Mouse (Mus musculus) cerebellum, adult 2 months (tissue): ENCODE data around the gene Slc35e3. TPM values are rescaled to one million over a fixed set of nuclear protein-coding genes. Genes with fewer than 3 reads are reported as not detected.
"Not testable (repeated sequence)": the region's sequence is repeated elsewhere in the genome, so short reads cannot be mapped to it uniquely, and the experiment has no call there.

Source experiments
- DNase-seq, 2 experiments: peaks; one replicate each; pipeline ENCODE4 v3.0.0; 2021
- H3K27ac ChIP-seq: fragments of 200-500 bp; 2 replicates; pipeline ENCODE4 v1.5.1; 2012; ENCODE audit warnings: low read length, control low read depth, inconsistent platforms; ENCODE audit not compliant: insufficient read depth
- H3K27me3 ChIP-seq: fragments of 200-500 bp; 2 replicates; pipeline ENCODE4 v1.6.1; 2012; ENCODE audit warnings: inconsistent platforms, mild to moderate bottlenecking, low read length, moderate library complexity; ENCODE audit not compliant: control insufficient read depth, insufficient read depth
- H3K4me1 ChIP-seq: fragments of 200-500 bp; 2 replicates; pipeline ENCODE4 v1.6.1; 2011; ENCODE audit warnings: low read length; ENCODE audit not compliant: control insufficient read depth, insufficient read depth
- H3K4me3 ChIP-seq: fragments of 200-500 bp; replicated peaks from 2 replicates; pipeline ENCODE3; 2011; ENCODE audit warnings: mild to moderate bottlenecking, low read depth, low read length, control low read depth; ENCODE audit not compliant: insufficient read depth
- CTCF ChIP-seq: fragments of 200-500 bp; IDR thresholded peaks from 2 replicates; pipeline ENCODE4 v1.5.1; 2011; ENCODE audit warnings: low read depth, mild to moderate bottlenecking, control low read depth, low read length, moderate library complexity, borderline replicate concordance; ENCODE audit not compliant: insufficient read depth
- POLR2A ChIP-seq: fragments of 200-500 bp; IDR thresholded peaks from 2 replicates; pipeline ENCODE4 v1.6.1; 2011; ENCODE audit warnings: low read length, control low read depth, borderline replicate concordance; ENCODE audit not compliant: insufficient read depth
- WGBS: fragments of 180-500 bp; shearing (Covaris S2); methylation state at CpG from one replicate; pipeline ENCODE4 v1.1.7; 2018; 5-methylcytosine and 5-hydroxymethylcytosine counted together
- polyA plus RNA-seq: library from polyadenylated mRNA; depleted of rRNA; stranded (reverse); fragments of >200 nt; gene quantifications from 2 replicates; pipeline ENCODE4 v1.2.3, GENCODE M21; 2012

The Slc35e3 gene
- polyA plus RNA-seq, 1 experiment, result 27.8 TPM

GRCm38 (mm10) chr10:117739648-117739948 lies 6.6 kb downstream of the Slc35e3 start:
- Histone ChIP-seq H3K4me3 (no peak overlapping the region), H3K27me3 (no peaks in the 10 kb centered on the region), H3K4me1 (peaks cover 5% of the 10 kb centered on the region), H3K27ac (no peak overlapping the region)
- TF ChIP-seq CTCF (no peak), POLR2A (no peak)
- no peak for DNase-seq
- 92% methylated on average over 6 of the region's 6 CpGs for WGBS

- Histone ChIP-seq H3K4me3 (no peak overlapping the region), H3K4me1 (peaks cover 3% of the 10 kb centered on the region; the same call in 1 of the 2 replicates), H3K27me3 (no peaks in the 10 kb centered on the region), H3K27ac (no peak overlapping the region)
- TF ChIP-seq CTCF (no peak), POLR2A (no peak)
- 91% methylated on average over 15 of the region's 15 CpGs for WGBS
- no peak for DNase-seq
These were observed 7.1 kb downstream of the Slc35e3 start for GRCm38 (mm10) chr10:117738928-117739647.

- Histone ChIP-seq H3K4me3 (no peak overlapping the region), H3K4me1 (no peaks in the 10 kb centered on the region), H3K27ac (no peak overlapping the region), H3K27me3 (no peaks in the 10 kb centered on the region)
- no peak for DNase-seq
- TF ChIP-seq CTCF (no peak), POLR2A (no peak)
- WGBS, result 85% methylated on average over 13 of the region's 13 CpGs
These were observed 7.8 kb downstream of the Slc35e3 start for GRCm38 (mm10) chr10:117738140-117738921.

GRCm38 (mm10) chr10:117737498-117737897 lies 8.7 kb downstream of the Slc35e3 start:
- DNase-seq, H3K27ac ChIP-seq, H3K4me1 ChIP-seq, H3K27me3 ChIP-seq, H3K4me3 ChIP-seq: not testable (repeated sequence)
- 95% methylated on average over 8 of the region's 8 CpGs for WGBS

- TF ChIP-seq CTCF (no peak), POLR2A (no peak)
- WGBS, result 79% methylated on average over 4 of the region's 4 CpGs
- Histone ChIP-seq H3K27ac (no peak overlapping the region), H3K4me3 (no peak overlapping the region), H3K4me1 (no peaks in the 10 kb centered on the region), H3K27me3 (no peaks in the 10 kb centered on the region)
- no peak for DNase-seq
These were observed 9.1 kb downstream of the Slc35e3 start for GRCm38 (mm10) chr10:117737075-117737474.

GRCm38 (mm10) chr10:117736573-117736972 lies 9.6 kb downstream of the Slc35e3 start:
- DNase-seq, result no peak
- Histone ChIP-seq H3K27ac (no peak overlapping the region), H3K4me3 (no peak overlapping the region), H3K27me3 (no peaks in the 10 kb centered on the region), H3K4me1 (no peaks in the 10 kb centered on the region)
- 91% methylated on average over 5 of the region's 5 CpGs for WGBS
- no peak for TF ChIP-seq POLR2A
- TF ChIP-seq CTCF, result no peak

GRCm38 (mm10) chr10:117735396-117735795 lies 10.8 kb downstream of the Slc35e3 start:
- not testable (repeated sequence) for H3K27me3 ChIP-seq, H3K4me3 ChIP-seq, H3K27ac ChIP-seq, H3K4me1 ChIP-seq, DNase-seq
- WGBS, result 91% methylated on average over 12 of the region's 12 CpGs

GRCm38 (mm10) chr10:117734104-117734852 lies 11.9 kb downstream of the Slc35e3 start:
- WGBS, result 84% methylated on average over 10 of the region's 10 CpGs
- not testable (repeated sequence) for H3K4me3 ChIP-seq, H3K4me1 ChIP-seq, H3K27ac ChIP-seq, DNase-seq, H3K27me3 ChIP-seq

GRCm38 (mm10) chr10:117733626-117734025 lies 12.5 kb downstream of the Slc35e3 start:
- 95% methylated on average over 8 of the region's 8 CpGs for WGBS
- H3K27ac ChIP-seq, H3K4me3 ChIP-seq, H3K4me1 ChIP-seq, DNase-seq, H3K27me3 ChIP-seq: not testable (repeated sequence)
